Mouse (Mus musculus) megakaryocyte, embryonic 14.5 days (primary cell): Measurements from ENCODE around the gene Heca.

Experiments used
- FLI1 ChIP-seq: IDR thresholded peaks from 2 replicates; pipeline ENCODE4 v1.6.1; 2012; ENCODE audit warnings: low read length, inconsistent platforms, mixed read lengths
- GATA1 ChIP-seq: IDR thresholded peaks from 3 replicates; pipeline ENCODE4 v1.6.1; 2012; ENCODE audit warnings: mixed read lengths, low read length, inconsistent platforms, borderline replicate concordance

- TF ChIP-seq GATA1: no peak
- no peak for TF ChIP-seq FLI1
Measured at GRCm38 (mm10) chr10:17878002-17878919, 69.6 kb downstream of the Heca start.
